Mouse (Mus musculus) hindbrain, postnatal 0 days (tissue): ENCODE measurements around the gene Pde4b. TPM values are rescaled to one million over a fixed set of nuclear protein-coding genes. Genes with fewer than 3 reads are reported as not detected.
A peak's percentile ranks its signal among the peaks of the same experiment; 100 is the strongest.

ENCODE experiments used
- ATAC-seq: fragments of 200-750 bp; cut with Nextera tagmentation; 2 replicates; pipeline ENCODE4 v1.8.0; 2017; ENCODE audit warnings: mild to moderate bottlenecking, moderate TSS enrichment, moderate library complexity
- DNase-seq: peaks from one replicate; pipeline ENCODE4 v3.0.0-alpha.2; 2015; ENCODE audit warnings: low spot score
- H3K27ac ChIP-seq: fragments of 300-500 bp; sonication (generic); 2 replicates; pipeline ENCODE4 v1.5.1; 2014; ENCODE audit warnings: mild to moderate bottlenecking
- H3K27me3 ChIP-seq: fragments of 300-500 bp; sonication (generic); 2 replicates; pipeline ENCODE4 v1.6.1; 2014; ENCODE audit warnings: low read length, mixed read lengths; ENCODE audit not compliant: insufficient read depth
- H3K36me3 ChIP-seq: fragments of 300-500 bp; sonication (generic); 2 replicates; pipeline ENCODE4 v1.6.1; 2014; ENCODE audit warnings: low read length, mixed read lengths; ENCODE audit not compliant: insufficient read depth
- H3K4me1 ChIP-seq: fragments of 300-500 bp; sonication (generic); 2 replicates; pipeline ENCODE4 v1.6.1; 2014; ENCODE audit warnings: antibody characterized with exemption, low read length, mixed read lengths; ENCODE audit not compliant: insufficient read depth
- H3K4me2 ChIP-seq: fragments of 300-500 bp; sonication (generic); 2 replicates; pipeline ENCODE4 v1.6.1; 2014; ENCODE audit warnings: low read depth, mild to moderate bottlenecking, low read length, moderate library complexity, mixed read lengths
- H3K4me3 ChIP-seq: fragments of 300-500 bp; sonication (generic); 2 replicates; pipeline ENCODE4 v1.5.1; 2014; ENCODE audit warnings: low read length
- H3K9ac ChIP-seq: fragments of 300-500 bp; sonication (generic); replicated peaks from 2 replicates; pipeline ENCODE4 v1.6.1; 2014; ENCODE audit warnings: mild to moderate bottlenecking, low read length, moderate library complexity, mixed read lengths
- H3K9me3 ChIP-seq: fragments of 300-500 bp; sonication (generic); 2 replicates; pipeline ENCODE4 v1.6.1; 2016; ENCODE audit warnings: low read length, mixed read lengths
- CTCF ChIP-seq: IDR thresholded peaks from 2 replicates; pipeline ENCODE4 v1.5.1; 2016; ENCODE audit warnings: antibody characterized with exemption, control low read depth, low read depth
- WGBS: fragments of 180-500 bp; shearing (Covaris S2); extraction: QIAGEN DNeasy Blood & Tissue Kit; methylation state at CpG from one replicate; pipeline ENCODE4 v1.1.7; 2014; 5-methylcytosine and 5-hydroxymethylcytosine counted together
- polyA plus RNA-seq: library from polyadenylated mRNA; unstranded; fragments of >200 nt; fragmentation: Nextera tagmentation; extraction: Ambion mirVana; gene quantifications from 2 replicates; pipeline ENCODE4 v1.2.1, GENCODE M21; 2015
- total RNA-seq: library from RNA; depleted of rRNA; stranded (reverse); fragments of >200 nt; gene quantifications from 2 replicates; pipeline ENCODE4 v1.2.3, GENCODE M21; 2014

Pde4b gene
- total and polyA plus RNA-seq, 2 experiments from 2014 or later = 46.8 to 62.5 TPM

- Histone ChIP-seq H3K9ac (no peak overlapping the region), H3K4me3 (no peak overlapping the region), H3K36me3 (no peaks in the 10 kb centered on the region), H3K27ac (no peak overlapping the region), H3K27me3 (no peaks in the 10 kb centered on the region), H3K9me3 (no peaks in the 10 kb centered on the region), H3K4me2 (no peak overlapping the region), H3K4me1 (no peaks in the 10 kb centered on the region)
- DNase-seq (no peak), ATAC-seq (no peak)
- WGBS = 70% methylated on average over 8 of the region's 8 CpGs
- no peak for TF ChIP-seq CTCF
These were observed 359.0 kb downstream of the Pde4b start for GRCm38 (mm10) chr4:102446160-102446945.

- ATAC-seq = no peak
- no peak for TF ChIP-seq CTCF
- Histone ChIP-seq H3K36me3 (no peaks in the 10 kb centered on the region), H3K4me2 (no peak overlapping the region), H3K27ac (no peak overlapping the region), H3K4me1 (no peaks in the 10 kb centered on the region), H3K9me3 (no peaks in the 10 kb centered on the region), H3K4me3 (no peak overlapping the region), H3K9ac (no peak overlapping the region), H3K27me3 (no peaks in the 10 kb centered on the region)
- no peak for DNase-seq
- WGBS = 70% methylated on average over 3 of the region's 3 CpGs
These were observed 369.1 kb downstream of the Pde4b start for GRCm38 (mm10) chr4:102456426-102456825.

- no peak overlapping the region for H3K4me3 ChIP-seq
- ATAC-seq = no peak
- H3K4me2 ChIP-seq = no peak overlapping the region
- H3K36me3 ChIP-seq = no peaks in the 10 kb centered on the region
- WGBS = 66% methylated on average over 5 of the region's 5 CpGs
- no peaks in the 10 kb centered on the region for H3K9me3 ChIP-seq
- DNase-seq = no peak
- no peak overlapping the region for H3K27ac ChIP-seq
- TF ChIP-seq CTCF = no peak
- no peak overlapping the region for H3K9ac ChIP-seq
- H3K4me1 ChIP-seq = no peaks in the 10 kb centered on the region
- H3K27me3 ChIP-seq = no peaks in the 10 kb centered on the region
These were observed 372.1 kb downstream of the Pde4b start for GRCm38 (mm10) chr4:102459216-102459999.

- TF ChIP-seq CTCF = no peak
- Histone ChIP-seq H3K27ac (no peak overlapping the region), H3K4me3 (no peak overlapping the region), H3K27me3 (no peaks in the 10 kb centered on the region), H3K4me2 (no peak overlapping the region), H3K9me3 (no peaks in the 10 kb centered on the region), H3K36me3 (no peaks in the 10 kb centered on the region), H3K4me1 (no peaks in the 10 kb centered on the region), H3K9ac (no peak overlapping the region)
- DNase-seq (no peak), ATAC-seq (no peak)
- 45% methylated on average over 3 of the region's 3 CpGs for WGBS
These were observed 390.8 kb downstream of the Pde4b start for GRCm38 (mm10) chr4:102478104-102478503.

- no peak for DNase-seq
- no peaks in the 10 kb centered on the region for H3K27me3 ChIP-seq
- WGBS = 83% methylated on average over 7 of the region's 7 CpGs
- no peak overlapping the region for H3K4me2 ChIP-seq
- ATAC-seq = no peak
- no peak overlapping the region for H3K4me3 ChIP-seq
- no peak for TF ChIP-seq CTCF
- H3K9ac ChIP-seq = no peak overlapping the region
- no peaks in the 10 kb centered on the region for H3K4me1 ChIP-seq
- H3K36me3 ChIP-seq = no peaks in the 10 kb centered on the region
- H3K9me3 ChIP-seq = no peaks in the 10 kb centered on the region
- H3K27ac ChIP-seq = no peak overlapping the region
These were observed 391.5 kb downstream of the Pde4b start for GRCm38 (mm10) chr4:102478860-102479259.

GRCm38 (mm10) chr4:102480830-102481484 lies 393.6 kb downstream of the Pde4b start:
- no peak overlapping the region for H3K27ac ChIP-seq
- DNase-seq = peak; percentile 86
- H3K4me2 ChIP-seq = no peak overlapping the region
- no peak overlapping the region for H3K4me3 ChIP-seq
- TF ChIP-seq CTCF = peak; percentile 88
- H3K27me3 ChIP-seq = no peaks in the 10 kb centered on the region
- no peaks in the 10 kb centered on the region for H3K9me3 ChIP-seq
- H3K9ac ChIP-seq = no peak overlapping the region
- ATAC-seq = peak; percentile 61
- 58% methylated on average over 6 of the region's 6 CpGs for WGBS
- H3K36me3 ChIP-seq = no peaks in the 10 kb centered on the region
- no peaks in the 10 kb centered on the region for H3K4me1 ChIP-seq
